Mouse (Mus musculus): ENCODE data around the gene S100a2. TPM values are rescaled to one million over a fixed set of nuclear protein-coding genes. Genes with fewer than 3 reads are reported as not detected.

S100a2 gene
- polyA plus RNA-seq, 1 experiment from 2014 or later: not detected

DNA sequence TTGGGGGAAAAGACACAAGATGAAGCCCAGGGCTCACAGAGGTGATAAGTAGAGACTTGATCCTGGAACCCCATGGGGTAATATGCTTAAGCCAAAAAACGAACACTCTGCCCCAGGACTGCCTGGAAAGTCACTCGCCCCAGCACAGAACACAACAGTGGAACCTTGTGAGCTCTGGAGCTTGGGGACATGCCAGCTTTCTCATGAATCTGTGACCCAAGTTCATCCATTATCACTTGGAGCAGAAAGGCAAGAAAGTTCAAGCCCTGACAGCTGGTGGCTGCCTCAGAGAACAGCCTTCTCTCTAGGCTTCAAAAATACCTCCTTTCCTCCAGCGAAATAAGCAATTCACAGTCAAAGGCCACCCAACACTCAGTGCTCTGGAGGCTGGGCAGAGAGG is 9.4 kb downstream of the S100a2 start:
- 80% methylated on average over 3 of the region's 3 CpGs for WGBS
- Histone ChIP-seq H3K4me3 (replicated peaks) (no peak overlapping the region), H3K4me1 (peaks cover 4% of the 10 kb centered on the region; the same call in 1 of the 2 replicates), H3K4me2 (no peak overlapping the region), H3K9me3 (no peaks in the 10 kb centered on the region), H3K27me3 (no peaks in the 10 kb centered on the region), H3K9ac (no peak overlapping the region), H3K27ac (no peak overlapping the region), H3K36me3 (replicated peaks) (no peaks in the 10 kb centered on the region)
- no peak for ATAC-seq (ENCODE audit: low FRiP score)

DNA sequence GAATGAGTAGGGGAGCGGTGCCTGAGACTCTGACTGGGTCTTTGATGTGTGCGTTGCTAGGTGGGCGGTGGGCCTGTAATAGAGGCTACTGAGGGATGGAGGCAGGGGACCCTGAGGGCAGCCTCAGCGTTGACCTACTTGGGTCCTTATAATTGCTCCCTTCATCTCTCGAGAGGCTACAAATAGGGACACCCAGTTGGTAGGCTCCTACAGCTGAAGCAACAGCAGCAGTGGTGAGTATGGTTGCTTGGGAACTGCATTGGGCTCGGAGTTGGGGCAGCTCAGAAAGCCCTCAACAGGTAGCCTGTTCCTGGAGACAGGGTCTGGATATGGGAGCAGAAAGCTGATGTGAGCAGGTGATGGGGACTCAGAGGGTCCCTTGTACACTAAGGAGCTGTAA is 10.0 kb downstream of the S100a2 start:
- no peaks in the 10 kb centered on the region for H3K9me3 ChIP-seq
- no peak overlapping the region for H3K27ac ChIP-seq
- ATAC-seq (ENCODE audit: low FRiP score): no peak
- no peak overlapping the region for H3K4me3 ChIP-seq (replicated peaks)
- 81% methylated on average over 6 of the region's 6 CpGs for WGBS
- no peaks in the 10 kb centered on the region for H3K27me3 ChIP-seq
- H3K9ac ChIP-seq: no peak overlapping the region
- H3K36me3 ChIP-seq (replicated peaks): no peaks in the 10 kb centered on the region
- peaks cover 10% of the 10 kb centered on the region; the same call in 1 of the 2 replicates for H3K4me1 ChIP-seq
- no peak overlapping the region for H3K4me2 ChIP-seq

DNA sequence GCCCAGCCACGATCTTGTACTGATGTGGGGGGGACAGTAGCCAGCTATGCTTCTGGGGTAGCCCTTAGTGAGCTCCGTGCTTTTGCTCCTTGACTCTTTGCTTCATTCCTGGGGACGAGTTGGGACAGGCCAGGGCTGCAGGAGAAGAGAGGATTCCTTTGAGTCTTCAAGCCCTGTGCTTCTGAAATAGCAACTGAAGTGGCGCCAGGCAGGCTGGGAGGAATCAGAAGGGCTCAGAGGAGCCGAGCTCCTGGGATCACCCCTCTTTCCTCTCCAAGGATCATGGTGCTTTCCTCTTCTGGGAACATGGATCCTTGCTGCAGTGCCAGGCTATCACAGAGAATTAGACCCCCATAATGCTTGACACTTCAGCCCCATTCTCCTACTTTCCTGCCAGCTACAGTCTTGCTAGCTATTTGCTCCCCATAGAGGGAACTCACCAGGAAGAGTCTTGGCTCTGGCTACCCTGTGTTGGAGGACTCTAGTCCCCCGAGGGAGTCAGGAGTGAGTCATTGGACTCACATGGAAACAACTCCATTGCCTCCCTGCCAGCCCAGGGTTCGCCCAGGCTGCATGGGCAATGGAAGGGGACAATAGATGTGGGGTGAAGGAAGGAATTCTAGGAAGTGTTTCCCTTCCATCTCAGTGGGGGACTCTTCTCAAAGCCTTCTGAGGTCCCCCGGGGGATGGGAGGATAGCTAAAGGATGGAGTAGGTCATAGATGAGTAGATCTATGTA is 10.6 kb downstream of the S100a2 start:
- Histone ChIP-seq H3K27me3 (no peaks in the 10 kb centered on the region), H3K4me3 (replicated peaks) (no peak overlapping the region), H3K9ac (no peak overlapping the region), H3K36me3 (replicated peaks) (no peaks in the 10 kb centered on the region), H3K4me2 (no peak overlapping the region), H3K27ac (no peak overlapping the region), H3K9me3 (no peaks in the 10 kb centered on the region), H3K4me1 (peaks cover 10% of the 10 kb centered on the region; the same call in 1 of the 2 replicates)
- ATAC-seq (ENCODE audit: low FRiP score): no peak
- WGBS: 84% methylated on average over 8 of the region's 8 CpGs

DNA sequence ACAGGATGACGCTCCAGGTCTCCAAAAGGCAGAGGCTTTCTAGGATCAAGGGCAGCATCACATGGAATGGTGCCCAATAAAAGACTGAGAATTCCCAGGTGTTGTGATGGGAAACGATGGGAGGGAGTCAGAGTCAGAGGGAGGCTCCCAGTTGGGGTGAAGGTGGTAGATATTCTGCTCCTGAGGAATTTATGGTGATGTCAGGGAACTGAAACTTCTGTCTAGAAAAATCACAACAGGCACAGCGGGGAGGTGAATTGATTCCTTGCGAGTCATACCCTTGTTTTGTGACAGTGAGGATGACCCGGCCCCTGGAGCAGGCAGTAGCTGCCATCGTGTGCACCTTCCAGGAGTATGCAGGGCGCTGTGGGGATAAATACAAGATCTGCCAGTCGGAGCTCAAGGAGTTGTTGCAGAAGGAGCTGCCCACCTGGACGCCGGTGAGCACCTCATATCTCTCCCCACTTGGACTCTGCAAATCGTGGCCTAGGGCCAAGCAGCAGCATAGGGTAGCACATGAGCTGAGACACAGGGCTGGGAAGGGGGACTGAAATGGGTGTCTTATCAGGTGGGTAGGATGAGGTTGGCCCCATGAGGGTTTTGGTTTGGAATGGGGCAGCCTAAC is 11.6 kb downstream of the S100a2 start, which contains the start of gene Gm42674:
TSS of gene Gm42674 (plus strand) at position 419 of the 625 bp plus-strand sequence.
- Histone ChIP-seq H3K4me2 (no peak within 1 kb of the TSS), H3K4me1 (peaks cover 10% of the 10 kb centered on the region; the same call in 1 of the 2 replicates), H3K36me3 (replicated peaks) (no peaks in the 10 kb centered on the region), H3K27ac (no peak within 1 kb of the TSS), H3K9ac (no peak within 1 kb of the TSS), H3K4me3 (replicated peaks) (no peak within 1 kb of the TSS), H3K9me3 (no peaks in the 10 kb centered on the region), H3K27me3 (no peaks in the 10 kb centered on the region)
- WGBS: 88% methylated on average over 11 of the region's 11 CpGs
- no peak for ATAC-seq (ENCODE audit: low FRiP score)

DNA sequence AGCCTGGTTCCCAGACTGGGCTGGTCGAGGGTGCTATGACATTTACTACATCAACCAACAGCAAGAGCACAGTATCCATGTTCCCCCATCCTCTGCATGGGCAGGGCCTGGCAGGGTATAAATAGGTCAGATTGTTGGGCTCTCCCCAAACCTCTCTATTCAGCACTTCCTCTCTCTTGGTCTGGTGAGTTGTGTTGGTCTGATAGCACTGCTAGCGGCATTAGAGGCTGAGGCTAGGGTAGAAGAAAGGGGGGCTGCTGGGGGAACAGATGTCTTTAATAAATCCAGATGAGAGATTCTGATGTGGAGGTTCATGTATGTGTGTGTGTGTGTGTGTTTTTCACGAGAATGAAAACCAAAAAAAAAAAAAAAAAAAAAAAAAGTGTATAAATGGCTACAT is 13.6 kb downstream of the S100a2 start, which contains the start of gene S100a4:
TSS of gene S100a4 (plus strand) at position 149 of the 400 bp plus-strand sequence.
- no peaks in the 10 kb centered on the region for H3K9me3 ChIP-seq
- no peak within 1 kb of the TSS for H3K4me2 ChIP-seq
- no peak within 1 kb of the TSS for H3K9ac ChIP-seq
- H3K4me1 ChIP-seq: peaks cover 10% of the 10 kb centered on the region; the same call in 1 of the 2 replicates
- H3K4me3 ChIP-seq (replicated peaks): no peak within 1 kb of the TSS
- ATAC-seq (ENCODE audit: low FRiP score): no peak
- no peaks in the 10 kb centered on the region for H3K27me3 ChIP-seq
- peak within 1 kb of the TSS; percentile 50; the same call in 1 of the 2 replicates for H3K27ac ChIP-seq
- 79% methylated on average over 3 of the region's 3 CpGs for WGBS
- no peaks in the 10 kb centered on the region for H3K36me3 ChIP-seq (replicated peaks)

DNA sequence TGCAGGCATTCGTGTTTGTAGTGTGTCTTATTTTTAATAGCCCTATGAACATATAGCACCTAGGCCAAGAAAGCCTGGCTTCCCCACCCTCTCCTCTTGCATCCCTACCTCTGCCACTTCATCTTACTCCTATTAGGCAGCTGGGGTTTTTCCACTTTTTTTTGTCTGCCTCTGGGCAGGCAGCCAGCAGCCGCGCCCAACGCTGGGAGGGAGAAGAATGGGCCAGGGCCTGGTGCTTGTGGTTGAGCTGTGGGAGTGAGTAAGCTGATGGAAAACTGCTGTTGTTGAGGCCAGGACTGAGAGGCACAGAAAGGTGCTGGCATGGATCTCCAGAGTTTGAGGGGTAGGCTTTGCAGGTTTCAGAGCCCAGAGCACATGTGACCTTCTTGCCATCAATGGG is 14.4 kb downstream of the S100a2 start:
- H3K4me3 ChIP-seq (replicated peaks): no peak overlapping the region
- H3K9ac ChIP-seq: no peak overlapping the region
- no peaks in the 10 kb centered on the region for H3K27me3 ChIP-seq
- peak; percentile 81; the same call in 1 of the 2 replicates for ATAC-seq (ENCODE audit: low FRiP score)
- H3K27ac ChIP-seq: peak overlapping the region; percentile 50; the same call in 1 of the 2 replicates
- no peak overlapping the region for H3K4me2 ChIP-seq
- H3K4me1 ChIP-seq: peaks cover 10% of the 10 kb centered on the region; the same call in 1 of the 2 replicates
- WGBS: 49% methylated on average over 4 of the region's 4 CpGs
- H3K36me3 ChIP-seq (replicated peaks): no peaks in the 10 kb centered on the region
- H3K9me3 ChIP-seq: no peaks in the 10 kb centered on the region

DNA sequence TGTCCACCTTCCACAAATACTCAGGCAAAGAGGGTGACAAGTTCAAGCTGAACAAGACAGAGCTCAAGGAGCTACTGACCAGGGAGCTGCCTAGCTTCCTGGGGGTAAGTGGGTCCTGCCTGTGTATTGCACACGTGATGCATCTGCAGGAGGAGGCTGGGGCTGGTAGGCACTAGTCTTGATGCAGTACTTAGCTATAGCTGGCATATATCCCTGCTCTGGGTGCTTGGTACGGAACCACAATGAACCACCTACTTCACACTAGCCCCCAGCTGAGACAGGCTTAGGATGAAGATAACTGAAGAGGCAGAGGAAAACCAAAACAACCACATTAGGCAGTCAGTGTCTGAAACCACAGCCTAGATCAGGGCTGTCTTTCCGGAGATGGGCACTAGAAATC is 15.0 kb downstream of the S100a2 start:
- Histone ChIP-seq H3K27ac (no peak overlapping the region; the same call in 1 of the 2 replicates), H3K9me3 (no peaks in the 10 kb centered on the region), H3K4me3 (replicated peaks) (no peak overlapping the region), H3K9ac (no peak overlapping the region), H3K27me3 (0 out of 2 replicates have a peak, but pooled peaks cover 2% of the 10 kb centered on the region), H3K36me3 (replicated peaks) (no peaks in the 10 kb centered on the region), H3K4me2 (no peak overlapping the region), H3K4me1 (peaks cover 10% of the 10 kb centered on the region; the same call in 1 of the 2 replicates)
- ATAC-seq (ENCODE audit: low FRiP score): no peak
- WGBS: 79% methylated on average over 3 of the region's 3 CpGs

DNA sequence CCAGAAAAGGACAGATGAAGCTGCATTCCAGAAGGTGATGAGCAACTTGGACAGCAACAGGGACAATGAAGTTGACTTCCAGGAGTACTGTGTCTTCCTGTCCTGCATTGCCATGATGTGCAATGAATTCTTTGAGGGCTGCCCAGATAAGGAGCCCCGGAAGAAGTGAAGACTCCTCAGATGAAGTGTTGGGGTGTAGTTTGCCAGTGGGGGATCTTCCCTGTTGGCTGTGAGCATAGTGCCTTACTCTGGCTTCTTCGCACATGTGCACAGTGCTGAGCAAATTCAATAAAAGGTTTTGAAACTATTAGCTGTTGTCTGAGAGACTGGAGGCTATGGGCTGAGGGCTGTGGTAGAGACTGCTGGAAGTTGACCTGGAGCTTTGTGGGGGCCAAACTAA is 15.7 kb downstream of the S100a2 start:
- ATAC-seq (ENCODE audit: low FRiP score): no peak
- Histone ChIP-seq H3K9ac (no peak overlapping the region), H3K27ac (no peak overlapping the region), H3K9me3 (no peaks in the 10 kb centered on the region), H3K4me2 (no peak overlapping the region), H3K4me3 (replicated peaks) (no peak overlapping the region), H3K27me3 (0 out of 2 replicates have a peak, but pooled peaks cover 2% of the 10 kb centered on the region), H3K36me3 (replicated peaks) (no peaks in the 10 kb centered on the region), H3K4me1 (peaks cover 10% of the 10 kb centered on the region; the same call in 1 of the 2 replicates)
- 91% methylated on average over 2 of the region's 2 CpGs for WGBS

DNA sequence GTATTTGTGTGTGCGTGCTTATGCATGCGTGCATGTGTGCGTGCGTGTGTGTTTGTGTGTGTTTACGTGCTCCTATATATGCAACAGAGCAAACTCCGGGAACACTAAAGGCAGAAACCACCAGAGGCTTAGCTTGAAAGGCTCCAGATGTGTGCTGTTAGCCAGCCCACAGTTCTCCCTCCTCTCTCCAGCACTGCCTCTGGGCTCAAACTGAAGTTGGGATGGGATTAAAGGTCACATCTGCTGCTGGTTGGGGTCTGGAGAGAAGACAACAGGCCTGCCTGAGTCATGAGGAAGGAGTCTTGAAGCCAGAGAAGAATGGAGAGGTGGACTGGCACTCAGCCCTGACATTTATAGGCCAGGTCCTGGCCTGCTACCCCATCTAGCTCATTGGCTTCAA is 16.1 kb downstream of the S100a2 start:
- Histone ChIP-seq H3K27me3 (0 out of 2 replicates have a peak, but pooled peaks cover 2% of the 10 kb centered on the region), H3K4me3 (replicated peaks) (no peak overlapping the region), H3K9me3 (no peaks in the 10 kb centered on the region), H3K36me3 (replicated peaks) (no peaks in the 10 kb centered on the region), H3K9ac (no peak overlapping the region), H3K27ac (no peak overlapping the region), H3K4me1 (peaks cover 10% of the 10 kb centered on the region; the same call in 1 of the 2 replicates), H3K4me2 (no peak overlapping the region)
- WGBS: 81% methylated on average over 6 of the region's 6 CpGs
- ATAC-seq (ENCODE audit: low FRiP score): no peak

DNA sequence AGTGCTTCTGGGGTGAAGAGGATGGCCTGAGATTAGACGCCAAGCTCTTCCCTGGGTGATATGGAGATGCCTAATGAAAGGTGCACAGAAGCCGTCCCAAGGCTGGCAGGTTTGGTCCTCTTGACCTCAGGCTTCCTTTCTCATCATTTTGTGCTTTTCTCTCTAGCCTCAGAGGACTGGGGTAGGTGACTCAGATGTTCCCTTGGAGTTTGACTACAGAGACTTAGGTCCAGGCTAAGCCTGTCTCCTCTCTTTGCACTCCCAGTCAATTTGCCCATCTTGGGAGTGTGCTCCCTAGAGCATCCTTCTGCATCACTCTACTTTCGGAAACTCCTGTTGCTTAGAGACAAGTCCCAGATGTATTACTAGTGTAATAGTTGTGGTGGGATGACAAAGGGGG is 17.3 kb downstream of the S100a2 start:
- WGBS: 89% methylated on average over 3 of the region's 3 CpGs
- H3K4me1 ChIP-seq: peaks cover 10% of the 10 kb centered on the region; the same call in 1 of the 2 replicates
- no peak overlapping the region for H3K4me3 ChIP-seq (replicated peaks)
- H3K27ac ChIP-seq: no peak overlapping the region
- H3K9me3 ChIP-seq: no peaks in the 10 kb centered on the region
- no peaks in the 10 kb centered on the region for H3K36me3 ChIP-seq (replicated peaks)
- H3K4me2 ChIP-seq: no peak overlapping the region
- peaks cover 8% of the 10 kb centered on the region; the same call in 1 of the 2 replicates for H3K27me3 ChIP-seq
- no peak overlapping the region for H3K9ac ChIP-seq
- no peak for ATAC-seq (ENCODE audit: low FRiP score)

DNA sequence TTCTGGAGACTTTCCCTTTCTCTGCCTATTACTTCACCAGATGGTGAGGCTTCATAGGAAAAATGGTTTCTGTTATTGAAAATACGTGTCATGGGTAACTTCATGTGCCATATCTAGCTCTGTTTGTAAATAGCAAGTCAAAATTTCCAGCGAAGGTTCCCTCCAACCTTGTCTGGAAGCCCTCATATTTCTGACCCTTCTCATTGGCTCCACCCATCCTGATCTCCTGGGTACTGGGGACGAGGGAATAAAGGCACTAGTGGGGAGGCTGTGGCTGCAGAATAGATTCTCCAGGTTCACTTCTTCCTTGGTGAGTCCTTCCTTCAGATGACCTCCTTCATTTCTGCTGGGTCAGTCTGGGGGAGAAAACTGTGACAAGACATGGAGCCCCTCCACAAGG is 18.2 kb downstream of the S100a2 start, which contains the start of gene S100a5:
TSS of gene S100a5 (plus strand) at position 301 of the 400 bp plus-strand sequence.
- 64% methylated on average over 3 of the region's 3 CpGs for WGBS

DNA sequence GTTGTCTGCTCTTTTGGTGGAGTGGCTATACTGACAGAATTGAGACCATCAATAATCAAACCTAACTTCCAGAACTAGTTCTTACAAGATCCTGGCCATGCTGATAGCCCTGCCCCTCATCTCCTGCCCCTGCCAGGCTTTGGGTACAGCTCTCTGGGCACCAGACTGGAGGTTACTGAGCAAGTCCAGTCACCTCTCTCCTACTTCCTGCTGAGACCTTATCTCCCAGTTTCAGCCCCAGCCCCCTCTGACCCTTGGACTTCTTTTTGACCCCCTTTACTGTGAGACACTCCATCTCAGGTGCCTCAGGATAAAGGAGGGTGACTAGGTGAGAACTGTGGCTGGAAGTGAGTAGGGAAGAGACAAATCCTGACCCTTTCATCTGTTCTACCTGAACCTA is 19.1 kb downstream of the S100a2 start:
- Histone ChIP-seq H3K9ac (no peak overlapping the region), H3K36me3 (replicated peaks) (no peaks in the 10 kb centered on the region), H3K4me3 (replicated peaks) (no peak overlapping the region), H3K4me1 (peaks cover 16% of the 10 kb centered on the region), H3K27ac (no peak overlapping the region), H3K4me2 (no peak overlapping the region), H3K27me3 (peaks cover 20% of the 10 kb centered on the region), H3K9me3 (no peaks in the 10 kb centered on the region)
- ATAC-seq (ENCODE audit: low FRiP score): no peak

More for the DNA sequence above, 18.2 kb downstream of the S100a2 start, which contains the start of gene S100a5:
- H3K9ac ChIP-seq: no peak within 1 kb of the TSS
- H3K27ac ChIP-seq: no peak within 1 kb of the TSS
- peaks cover 16% of the 10 kb centered on the region for H3K4me1 ChIP-seq
- H3K4me2 ChIP-seq: no peak within 1 kb of the TSS
- no peaks in the 10 kb centered on the region for H3K9me3 ChIP-seq
- H3K4me3 ChIP-seq (replicated peaks): no peak within 1 kb of the TSS
- H3K27me3 ChIP-seq: peaks cover 11% of the 10 kb centered on the region
- ATAC-seq (ENCODE audit: low FRiP score): no peak
- no peaks in the 10 kb centered on the region for H3K36me3 ChIP-seq (replicated peaks)
